Mouse (Mus musculus): ENCODE results near the gene Cyp4a32. TPM values are rescaled to one million over a fixed set of nuclear protein-coding genes. Genes with fewer than 3 reads are reported as not detected.
"Not testable (repeated sequence)": the region's sequence is repeated elsewhere in the genome, so short reads cannot be mapped to it uniquely, and the experiment has no call there.

The Cyp4a32 gene
- not detected in 2 replicates for polyA plus RNA-seq (2015; fragmentation: Nextera tagmentation; extraction: Ambion mirVana)

- H3K4me2 ChIP-seq; H3K4me1 ChIP-seq (replicated peaks); H3K9ac ChIP-seq; H3K27ac ChIP-seq; H3K36me3 ChIP-seq; H3K27me3 ChIP-seq; H3K9me3 ChIP-seq (replicated peaks); H3K4me3 ChIP-seq; ATAC-seq (replicated peaks; ENCODE audit: insufficient number of reproducible peaks, insufficient read depth, low FRiP score, low read depth): not testable (repeated sequence)
- WGBS, result 79% methylated on average over 8 of the region's 8 CpGs
These were observed at the start of gene Cyp4a32 for GRCm38 (mm10) chr4:115600611-115601010. Gene Cyp4a32 (plus strand): TSS chr4:115600969.

GRCm38 (mm10) chr4:115552726-115553125 lies 48.0 kb upstream of the Cyp4a32 start:
- no peaks in the 10 kb centered on the region for H3K9me3 ChIP-seq (replicated peaks)
- no peak overlapping the region for H3K4me3 ChIP-seq
- H3K4me1 ChIP-seq (replicated peaks), result no peaks in the 10 kb centered on the region
- 72% methylated on average over 3 of the region's 3 CpGs for WGBS
- no peaks in the 10 kb centered on the region for H3K36me3 ChIP-seq
- H3K27ac ChIP-seq, result no peak overlapping the region
- H3K4me2 ChIP-seq, result no peak overlapping the region
- ATAC-seq (replicated peaks; ENCODE audit: insufficient number of reproducible peaks, insufficient read depth, low FRiP score, low read depth), result no peak
- H3K9ac ChIP-seq, result no peak overlapping the region
- no peaks in the 10 kb centered on the region for H3K27me3 ChIP-seq

- no peak overlapping the region for H3K9ac ChIP-seq
- H3K4me3 ChIP-seq, result no peak overlapping the region
- no peaks in the 10 kb centered on the region for H3K27me3 ChIP-seq
- no peak for ATAC-seq (replicated peaks; ENCODE audit: insufficient number of reproducible peaks, insufficient read depth, low FRiP score, low read depth)
- 57% methylated on average over 2 of the region's 2 CpGs for WGBS
- H3K4me1 ChIP-seq (replicated peaks), result no peaks in the 10 kb centered on the region
- no peak overlapping the region for H3K4me2 ChIP-seq
- H3K36me3 ChIP-seq, result no peaks in the 10 kb centered on the region
- no peaks in the 10 kb centered on the region for H3K9me3 ChIP-seq (replicated peaks)
- H3K27ac ChIP-seq, result no peak overlapping the region
These were observed 45.3 kb upstream of the Cyp4a32 start for GRCm38 (mm10) chr4:115555513-115555912.

DNA sequence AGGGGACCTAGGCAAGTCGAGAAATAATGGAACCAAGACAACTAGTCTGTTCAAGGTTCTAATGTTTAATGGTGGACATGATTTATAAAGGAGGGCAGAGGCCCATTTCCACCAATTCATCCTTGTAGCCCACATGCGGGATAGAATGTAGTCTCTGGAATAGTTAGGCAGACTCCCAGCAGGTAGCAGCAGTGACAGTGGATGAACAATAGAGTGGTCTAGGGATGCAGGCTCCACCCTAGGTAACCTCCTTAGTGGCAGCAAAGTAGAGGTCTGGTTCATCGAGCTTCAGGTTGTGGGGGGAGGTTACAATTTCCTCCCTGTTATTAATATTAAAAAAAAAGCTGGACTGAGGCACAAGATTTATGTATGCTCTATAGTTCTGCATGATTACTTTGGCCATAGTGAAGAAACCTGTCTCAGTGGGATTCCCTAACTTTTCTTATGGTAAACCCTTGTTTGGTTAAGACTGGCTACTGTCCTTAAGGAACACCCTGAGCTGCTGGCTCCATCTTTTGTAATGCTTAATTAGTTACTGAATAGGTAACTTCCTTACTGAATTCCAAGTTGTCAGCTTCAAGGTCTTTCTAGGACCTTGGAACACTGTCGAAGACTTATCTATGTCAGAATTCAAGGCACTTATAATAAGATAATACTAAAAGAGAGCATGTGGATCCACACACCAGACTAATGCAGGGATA lies 42.8 kb upstream of the Cyp4a32 start:
- Histone ChIP-seq H3K27me3 (no peaks in the 10 kb centered on the region), H3K9me3 (replicated peaks) (no peaks in the 10 kb centered on the region), H3K4me1 (replicated peaks) (no peaks in the 10 kb centered on the region), H3K36me3 (no peaks in the 10 kb centered on the region), H3K9ac (no peak overlapping the region), H3K4me2 (no peak overlapping the region), H3K4me3 (no peak overlapping the region), H3K27ac (no peak overlapping the region)
- no peak for ATAC-seq (replicated peaks; ENCODE audit: insufficient number of reproducible peaks, insufficient read depth, low FRiP score, low read depth)
- 65% methylated on average over 4 of the region's 4 CpGs for WGBS

- H3K4me3 ChIP-seq; H3K27me3 ChIP-seq; H3K36me3 ChIP-seq; H3K4me1 ChIP-seq (replicated peaks); ATAC-seq (replicated peaks; ENCODE audit: insufficient number of reproducible peaks, insufficient read depth, low FRiP score, low read depth); H3K9me3 ChIP-seq (replicated peaks); H3K27ac ChIP-seq; H3K9ac ChIP-seq; H3K4me2 ChIP-seq: not testable (repeated sequence)
- WGBS, result 63% methylated on average over 5 of the region's 5 CpGs
These were observed 39.5 kb upstream of the Cyp4a32 start for GRCm38 (mm10) chr4:115561236-115561635.

DNA sequence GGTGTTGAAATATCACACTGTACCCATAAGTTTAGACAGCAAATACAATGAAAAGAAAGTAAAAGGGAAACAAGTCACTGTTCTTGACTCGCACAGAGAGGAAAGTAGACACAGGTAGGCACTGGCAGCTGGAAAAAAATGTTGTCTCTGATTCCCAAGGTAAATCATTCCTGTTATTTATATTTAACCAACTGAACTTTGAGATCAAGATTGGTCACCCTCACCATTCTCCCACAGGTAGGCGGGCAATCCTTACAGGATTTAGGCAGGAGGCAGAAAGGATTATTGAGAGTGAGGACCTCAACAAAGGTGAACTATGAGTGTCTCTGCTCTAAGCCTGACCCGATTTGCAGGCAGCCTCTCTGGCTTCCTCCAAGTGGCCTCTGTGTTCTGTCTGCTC lies 37.4 kb upstream of the Cyp4a32 start, which contains the start of gene Cyp4a31:
Cyp4a31 (plus strand) TSS at position 249 of the 400 bp plus-strand sequence.
- Histone ChIP-seq H3K36me3 (no peaks in the 10 kb centered on the region), H3K27me3 (no peaks in the 10 kb centered on the region), H3K4me1 (replicated peaks) (no peaks in the 10 kb centered on the region), H3K9ac (no peak within 1 kb of the TSS), H3K4me2 (no peak within 1 kb of the TSS), H3K4me3 (no peak within 1 kb of the TSS), H3K27ac (no peak within 1 kb of the TSS), H3K9me3 (replicated peaks) (no peaks in the 10 kb centered on the region)
- WGBS, result 77% methylated on average over 3 of the region's 3 CpGs
- ATAC-seq (replicated peaks; ENCODE audit: insufficient number of reproducible peaks, insufficient read depth, low FRiP score, low read depth), result no peak

- H3K4me1 ChIP-seq (replicated peaks); H3K27ac ChIP-seq; ATAC-seq (replicated peaks; ENCODE audit: insufficient number of reproducible peaks, insufficient read depth, low FRiP score, low read depth); H3K9ac ChIP-seq; H3K36me3 ChIP-seq; H3K9me3 ChIP-seq (replicated peaks); H3K4me3 ChIP-seq; H3K27me3 ChIP-seq; H3K4me2 ChIP-seq: not testable (repeated sequence)
- 61% methylated on average over 6 of the region's 6 CpGs for WGBS
These were observed 36.1 kb upstream of the Cyp4a32 start for GRCm38 (mm10) chr4:115564469-115565225.

DNA sequence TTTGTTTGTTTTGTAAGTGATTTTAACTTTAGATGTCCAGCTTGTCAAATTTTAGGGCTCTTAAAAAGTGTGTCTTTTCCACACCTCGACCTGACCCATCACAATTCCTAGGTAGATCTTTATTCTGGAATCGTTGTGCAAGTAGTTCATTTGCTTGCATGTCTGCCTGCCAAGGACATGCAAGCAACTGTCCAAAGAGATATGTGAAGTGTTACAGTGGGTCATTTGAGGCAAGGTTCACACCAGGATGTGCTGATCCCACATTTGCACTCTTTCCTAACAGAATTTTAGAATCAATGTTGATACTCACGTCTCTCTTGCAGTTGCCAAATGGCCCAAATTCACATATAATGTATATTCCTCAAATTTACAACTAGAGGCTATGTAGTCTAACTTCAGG lies 25.5 kb upstream of the Cyp4a32 start:
- ATAC-seq (replicated peaks; ENCODE audit: insufficient number of reproducible peaks, insufficient read depth, low FRiP score, low read depth), result no peak
- H3K27ac ChIP-seq, result no peak overlapping the region

DNA sequence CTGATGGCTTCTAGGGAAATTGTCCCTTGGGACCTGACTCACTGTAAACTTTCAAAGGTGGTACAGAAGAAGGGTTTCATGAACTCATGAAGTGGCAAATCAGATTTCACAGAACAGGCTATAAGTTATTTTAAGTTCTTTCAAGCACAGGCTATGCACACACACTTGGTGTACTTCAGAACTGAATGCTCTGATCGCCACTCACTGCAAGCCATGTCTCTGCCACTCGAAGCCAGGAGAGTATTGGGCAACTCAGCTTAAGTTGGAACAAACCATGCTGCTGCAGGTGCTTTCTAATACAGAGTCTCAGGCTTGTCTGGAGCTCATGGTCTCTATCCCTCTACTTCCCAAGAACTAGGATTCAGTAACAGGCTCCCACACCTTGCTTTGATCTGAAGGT lies 25.0 kb upstream of the Cyp4a32 start:
- H3K9ac ChIP-seq, result no peak overlapping the region
- no peaks in the 10 kb centered on the region for H3K27me3 ChIP-seq
- no peak overlapping the region for H3K4me2 ChIP-seq
- WGBS, result 72% methylated on average over 2 of the region's 2 CpGs
- H3K4me3 ChIP-seq, result no peak overlapping the region
- ATAC-seq (replicated peaks; ENCODE audit: insufficient number of reproducible peaks, insufficient read depth, low FRiP score, low read depth), result no peak
- no peaks in the 10 kb centered on the region for H3K4me1 ChIP-seq (replicated peaks)
- H3K27ac ChIP-seq, result no peak overlapping the region
- no peaks in the 10 kb centered on the region for H3K36me3 ChIP-seq
- H3K9me3 ChIP-seq (replicated peaks), result no peaks in the 10 kb centered on the region

More for the DNA sequence above, 25.5 kb upstream of the Cyp4a32 start:
- H3K4me3 ChIP-seq, result no peak overlapping the region
- no peaks in the 10 kb centered on the region for H3K4me1 ChIP-seq (replicated peaks)
- no peaks in the 10 kb centered on the region for H3K36me3 ChIP-seq
- no peaks in the 10 kb centered on the region for H3K27me3 ChIP-seq
- no peak overlapping the region for H3K4me2 ChIP-seq
- H3K9ac ChIP-seq, result no peak overlapping the region
- WGBS, result 71% methylated on average over 3 of the region's 3 CpGs
- H3K9me3 ChIP-seq (replicated peaks), result no peaks in the 10 kb centered on the region

DNA sequence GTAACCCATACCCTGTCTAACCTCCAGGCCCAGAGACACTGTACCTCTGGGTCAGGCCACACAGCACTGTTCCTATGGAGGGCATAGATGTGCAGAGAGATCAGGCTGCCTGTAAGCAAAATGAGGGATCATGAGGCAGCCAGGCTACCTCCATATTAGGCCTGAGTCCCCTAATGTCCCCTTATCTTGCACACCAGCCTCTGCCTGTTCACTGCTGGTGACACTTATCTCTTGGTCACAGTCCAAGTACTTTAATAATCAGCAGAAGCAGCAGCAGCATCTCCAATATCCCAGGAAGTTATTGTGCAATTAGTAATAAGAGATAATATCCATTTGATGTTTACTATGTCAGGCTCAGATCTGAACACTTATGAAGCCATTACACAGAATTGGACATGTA lies 17.7 kb upstream of the Cyp4a32 start:
- Histone ChIP-seq H3K4me1 (replicated peaks) (no peaks in the 10 kb centered on the region), H3K9ac (no peak overlapping the region), H3K27ac (no peak overlapping the region), H3K9me3 (replicated peaks) (no peaks in the 10 kb centered on the region), H3K4me3 (no peak overlapping the region), H3K4me2 (no peak overlapping the region), H3K36me3 (no peaks in the 10 kb centered on the region), H3K27me3 (no peaks in the 10 kb centered on the region)
- ATAC-seq (replicated peaks; ENCODE audit: insufficient number of reproducible peaks, insufficient read depth, low FRiP score, low read depth), result no peak

GRCm38 (mm10) chr4:115596357-115596756 lies 4.4 kb upstream of the Cyp4a32 start:
- Histone ChIP-seq H3K27ac (no peak overlapping the region), H3K36me3 (no peaks in the 10 kb centered on the region), H3K4me3 (no peak overlapping the region), H3K9me3 (replicated peaks) (no peaks in the 10 kb centered on the region), H3K4me1 (replicated peaks) (no peaks in the 10 kb centered on the region), H3K27me3 (no peaks in the 10 kb centered on the region), H3K9ac (no peak overlapping the region), H3K4me2 (no peak overlapping the region)
- no peak for ATAC-seq (replicated peaks; ENCODE audit: insufficient number of reproducible peaks, insufficient read depth, low FRiP score, low read depth)
- 74% methylated on average over 1 of the region's 1 CpGs for WGBS
